Mouse (Mus musculus): ENCODE measurements at regions not wholly inside any gene's neighbourhood (a gene's known extent, or its start where the extent isn't known, plus 50 kb on each side); places are given as distances from the start of the nearest gene placed in this dataset.

DNA sequence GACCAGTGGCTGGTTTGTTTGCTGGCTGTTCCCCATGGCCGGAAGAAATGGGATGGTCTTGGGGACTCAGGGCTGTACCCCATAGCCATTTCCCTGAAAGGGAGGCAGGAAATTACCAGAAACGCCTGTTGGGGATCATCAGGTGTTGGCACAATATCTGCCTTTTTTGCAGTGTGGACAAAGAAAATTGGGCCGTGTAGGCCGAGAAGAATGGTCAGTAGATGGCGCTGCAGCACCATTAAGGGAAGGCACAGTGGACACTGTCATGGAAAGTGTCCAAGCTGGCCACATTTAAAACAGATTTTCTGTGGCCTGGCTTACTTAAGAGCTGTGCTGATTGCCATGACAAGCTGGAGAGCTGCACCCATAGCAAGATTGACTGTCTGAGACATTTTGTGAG lies 358.1 kb downstream of the Slxl1 start:
- DNase-seq (ENCODE audit: low read depth, low spot score), result peak; percentile 0
